11 mouse cellular contexts compared by ENCODE assay signal in genomic region chr1:92849938-92850574, GRCm38 (mm10). TPM values are rescaled to one million over a fixed set of nuclear protein-coding genes. Genes with fewer than 3 reads are reported as not detected.
DNase-seq lines count a peak whose midpoint lies in the region; ATAC-seq and TF ChIP-seq lines count a peak whose summit lies in the region.
"Had no signal": no experiment of that assay in that cellular context is flagged by ENCODE, and none has a peak within 500 bp of the region (broad histone marks: within the 10 kb centered on the region; RNA-seq: fewer than 3 reads in every experiment).

No protein-coding gene starts in this region.

- peaks cover 4% of the 10 kb centered on the region; the same call in 1 of the 2 replicates for H3K4me1 ChIP-seq in liver, embryonic 15.5 days (replicated peaks)
- 0 out of 2 replicates have a peak, but pooled peaks cover 22% of the 10 kb centered on the region for H3K4me1 ChIP-seq in liver, embryonic 12.5 days
- peaks cover 71% of the 10 kb centered on the region for H3K4me1 ChIP-seq in forebrain, embryonic 15.5 days
- peaks cover 25% of the 10 kb centered on the region for H3K4me1 ChIP-seq in limb, embryonic 14.5 days (ENCODE audit: control insufficient read depth, insufficient read depth, low read length)
- H3K4me1 ChIP-seq in olfactory bulb, adult 2 months (ENCODE audit: control insufficient read depth, insufficient read depth, low read length): peaks cover 33% of the 10 kb centered on the region

- H3K4me2 ChIP-seq in liver, embryonic 15.5 days: peak overlapping the region; percentile 5
- no peak overlapping the region for H3K4me2 ChIP-seq in liver, embryonic 12.5 days
- peak overlapping the region; percentile 45 for H3K4me2 ChIP-seq in forebrain, embryonic 15.5 days (replicated peaks)
- no peak overlapping the region for H3K4me2 ChIP-seq in limb, embryonic 14.5 days (replicated peaks; ENCODE audit: low read depth, low read length, severe bottlenecking)

- no peak for ATAC-seq in liver, embryonic 15.5 days (ENCODE audit: insufficient read depth)
- no peak for ATAC-seq in liver, embryonic 12.5 days
- no peak for ATAC-seq in forebrain, embryonic 15.5 days (replicated peaks)
- ATAC-seq in limb, embryonic 14.5 days (ENCODE audit: low FRiP score, low read depth): no peak

- TF ChIP-seq POLR2A in limb, embryonic 14.5 days (IDR thresholded peaks at IDR 0.05; ENCODE audit: borderline replicate concordance, extremely low read depth, insufficient read depth, insufficient read length): no peak
- no peak for TF ChIP-seq POLR2A in olfactory bulb, adult 2 months (IDR thresholded peaks at IDR 0.05; ENCODE audit: insufficient read depth, low read depth, low read length)

- intact Hi-C loops in left cerebral cortex, postnatal 36 days (cut with DNase I): loop anchor here (5.0 kb wide), 1 partner anchor 42 kb away; no protein-coding TSS in a partner anchor

- 29% methylated on average over 13 of the region's 13 CpGs for WGBS in liver, embryonic 15.5 days (ENCODE audit: insufficient replicate concordance)
- 36% methylated on average over 13 of the region's 13 CpGs for WGBS in liver, embryonic 12.5 days (ENCODE audit: insufficient replicate concordance)
- WGBS in forebrain, embryonic 15.5 days: 56% methylated on average over 13 of the region's 13 CpGs
- 57% methylated on average over 13 of the region's 13 CpGs for WGBS in limb, embryonic 14.5 days
- WGBS in olfactory bulb, adult 2 months: 42% methylated on average over 13 of the region's 13 CpGs

- H3K27me3 ChIP-seq in liver, embryonic 15.5 days: peaks cover 34% of the 10 kb centered on the region
- peaks cover 41% of the 10 kb centered on the region for H3K27me3 ChIP-seq in liver, embryonic 12.5 days (replicated peaks)
- no peaks in the 10 kb centered on the region for H3K27me3 ChIP-seq in forebrain, embryonic 15.5 days
- H3K27me3 ChIP-seq in limb, embryonic 14.5 days (ENCODE audit: control insufficient read depth, insufficient read depth, low read length): no peaks in the 10 kb centered on the region

- no peaks in the 10 kb centered on the region for H3K36me3 ChIP-seq in liver, embryonic 15.5 days (replicated peaks)
- H3K36me3 ChIP-seq in liver, embryonic 12.5 days: no peaks in the 10 kb centered on the region
- peaks cover 17% of the 10 kb centered on the region for H3K36me3 ChIP-seq in forebrain, embryonic 15.5 days
- peaks cover 20% of the 10 kb centered on the region for H3K36me3 ChIP-seq in limb, embryonic 14.5 days (ENCODE audit: control insufficient read depth, insufficient read depth, low read length)

- TF ChIP-seq CTCF in olfactory bulb, adult 2 months (IDR thresholded peaks at IDR 0.05; ENCODE audit: insufficient read depth, low read depth, low read length): no peak

- no peaks in the 10 kb centered on the region for H3K9me3 ChIP-seq in liver, embryonic 15.5 days (replicated peaks)
- no peaks in the 10 kb centered on the region for H3K9me3 ChIP-seq in liver, embryonic 12.5 days (replicated peaks)
- no peaks in the 10 kb centered on the region for H3K9me3 ChIP-seq in forebrain, embryonic 15.5 days
- no peaks in the 10 kb centered on the region for H3K9me3 ChIP-seq in limb, embryonic 14.5 days (ENCODE audit: control insufficient read depth, low read length)

- no peak overlapping the region for H3K27ac ChIP-seq in liver, embryonic 15.5 days (replicated peaks)
- no peak overlapping the region for H3K27ac ChIP-seq in liver, embryonic 12.5 days
- H3K27ac ChIP-seq in forebrain, embryonic 15.5 days (replicated peaks): peak overlapping the region; percentile 85
- H3K27ac ChIP-seq in limb, embryonic 14.5 days (replicated peaks; ENCODE audit: low read depth, low read length): no peak overlapping the region
- H3K27ac ChIP-seq in olfactory bulb, adult 2 months (ENCODE audit: insufficient read depth, low read depth, low read length): no peak overlapping the region
- H3K27ac ChIP-seq: liver, embryonic 14.5 days had no signal

- no peak for DNase-seq in limb, embryonic 14.5 days (ENCODE audit: low spot score)
- no peak for DNase-seq in cerebellum, postnatal 4 days (ENCODE audit: low spot score in 2 of 2)
- DNase-seq in left cerebral cortex, postnatal 36 days (ENCODE audit: low spot score in 2 of 2): no peak
- DNase-seq in layer of hippocampus, postnatal 14 days (ENCODE audit: low spot score in 2 of 2): no peak
- DNase-seq: adrenal gland, postnatal 25 days; kidney, adult 8-10 months had no signal

- H3K9ac ChIP-seq in liver, embryonic 15.5 days: no peak overlapping the region
- H3K9ac ChIP-seq in liver, embryonic 12.5 days: no peak overlapping the region
- H3K9ac ChIP-seq in forebrain, embryonic 15.5 days (replicated peaks): peak overlapping the region; percentile 54
- H3K9ac ChIP-seq in limb, embryonic 14.5 days (ENCODE audit: low read depth, low read length, severe bottlenecking): 0 out of 2 replicates have a peak overlapping the region, but pooled peaks have one; percentile 16
- H3K9ac ChIP-seq: liver, embryonic 14.5 days had no signal

- H3K4me3 ChIP-seq in liver, embryonic 15.5 days (replicated peaks): no peak overlapping the region
- H3K4me3 ChIP-seq in liver, embryonic 12.5 days: no peak overlapping the region
- peak overlapping the region; percentile 46 for H3K4me3 ChIP-seq in forebrain, embryonic 15.5 days
- no peak overlapping the region for H3K4me3 ChIP-seq in limb, embryonic 14.5 days (replicated peaks; ENCODE audit: low read length)
- H3K4me3 ChIP-seq in olfactory bulb, adult 2 months (ENCODE audit: insufficient read depth, low read depth, low read length): peak overlapping the region; percentile 49; the same call in 1 of the 2 replicates

RNA-seq across cellular contexts. Expression of gene Gpc1, which starts 18.6 kb away (rescaled TPM):
- polyA plus RNA-seq in liver, embryonic 15.5 days (2015; fragmentation: Nextera tagmentation; extraction: Ambion mirVana): 4.1 and 4.7 TPM in 2 replicates
- polyA plus RNA-seq in liver, embryonic 12.5 days (2016; fragmentation: Nextera tagmentation; extraction: Ambion mirVana): 5.5 and 7.2 TPM in 2 replicates
- polyA plus RNA-seq in forebrain, embryonic 15.5 days (2015; fragmentation: Nextera tagmentation; extraction: Ambion mirVana): 83.9 and 86.1 TPM in 2 replicates
- polyA plus RNA-seq in limb, embryonic 14.5 days (2012; rRNA removed): 75.5 and 107 TPM in 2 replicates
- 72.8 and 76.2 TPM in 2 replicates for polyA plus RNA-seq in limb, embryonic 14.5 days (2014; fragmentation: Nextera tagmentation; extraction: Ambion mirVana)
- not detected in 2 replicates for polyA plus RNA-seq in olfactory bulb, adult 2 months (2012; ENCODE audit: insufficient read depth, insufficient read length, low replicate concordance, missing spikeins)
- total RNA-seq in left cerebral cortex, postnatal 36 days (2021): 10 to 100 TPM; 78.7 to 81.8 TPM
- 100 to 1,000 TPM; 140 to 150 TPM for total RNA-seq in layer of hippocampus, postnatal 14 days (2021)

RNA-seq across cellular contexts. Expression of gene Ankmy1, which starts 52.6 kb away (rescaled TPM):
- 0.02 TPM in 1 of 2 replicates, not detected in the other for polyA plus RNA-seq in liver, embryonic 15.5 days (2015; fragmentation: Nextera tagmentation; extraction: Ambion mirVana)
- polyA plus RNA-seq in liver, embryonic 12.5 days (2016; fragmentation: Nextera tagmentation; extraction: Ambion mirVana): 0.04 and 0.11 TPM in 2 replicates
- 0.93 and 1.1 TPM in 2 replicates for polyA plus RNA-seq in forebrain, embryonic 15.5 days (2015; fragmentation: Nextera tagmentation; extraction: Ambion mirVana)
- 0.38 and 0.41 TPM in 2 replicates for polyA plus RNA-seq in limb, embryonic 14.5 days (2012; rRNA removed)
- 0.37 and 0.55 TPM in 2 replicates for polyA plus RNA-seq in limb, embryonic 14.5 days (2014; fragmentation: Nextera tagmentation; extraction: Ambion mirVana)
- not detected in 2 replicates for polyA plus RNA-seq in olfactory bulb, adult 2 months (2012; ENCODE audit: insufficient read depth, insufficient read length, low replicate concordance, missing spikeins)
- under 1 TPM; 0.32 to 0.45 TPM for total RNA-seq in left cerebral cortex, postnatal 36 days (2021)
- total RNA-seq in layer of hippocampus, postnatal 14 days (2021): under 1 TPM; 0.19 to 0.25 TPM

RNA-seq across cellular contexts. Expression of gene Dusp28, which starts 56.7 kb away (rescaled TPM):
- 7.4 and 8.0 TPM in 2 replicates for polyA plus RNA-seq in liver, embryonic 15.5 days (2015; fragmentation: Nextera tagmentation; extraction: Ambion mirVana)
- polyA plus RNA-seq in liver, embryonic 12.5 days (2016; fragmentation: Nextera tagmentation; extraction: Ambion mirVana): 7.2 and 7.7 TPM in 2 replicates
- 12.8 and 15.1 TPM in 2 replicates for polyA plus RNA-seq in forebrain, embryonic 15.5 days (2015; fragmentation: Nextera tagmentation; extraction: Ambion mirVana)
- polyA plus RNA-seq in limb, embryonic 14.5 days (2012; rRNA removed): 10.6 and 16.7 TPM in 2 replicates
- polyA plus RNA-seq in limb, embryonic 14.5 days (2014; fragmentation: Nextera tagmentation; extraction: Ambion mirVana): 8.0 and 9.6 TPM in 2 replicates
- polyA plus RNA-seq in olfactory bulb, adult 2 months (2012; ENCODE audit: insufficient read depth, insufficient read length, low replicate concordance, missing spikeins): not detected in 2 replicates
- total RNA-seq in left cerebral cortex, postnatal 36 days (2021): 10 to 100 TPM; 15.3 to 15.7 TPM
- total RNA-seq in layer of hippocampus, postnatal 14 days (2021): 1 to 10 TPM; 8.1 to 9.6 TPM

Comparison
In these comparisons a context has a peak if more than half of its experiments do, and no peak if none do; other contexts are left out.
1. H3K4me2 ChIP-seq: peak in liver, embryonic 15.5 days (single experiment) and forebrain, embryonic 15.5 days (single experiment); none in liver, embryonic 12.5 days (single experiment) and limb, embryonic 14.5 days (single experiment).
2. H3K4me3 ChIP-seq: peak in forebrain, embryonic 15.5 days (single experiment) and olfactory bulb, adult 2 months (single experiment); none in liver, embryonic 15.5 days (single experiment), liver, embryonic 12.5 days (single experiment) and limb, embryonic 14.5 days (single experiment).
3. H3K9ac ChIP-seq: peak in forebrain, embryonic 15.5 days (single experiment) and limb, embryonic 14.5 days (single experiment); none in liver, embryonic 15.5 days (single experiment) and liver, embryonic 12.5 days (single experiment).